Mouse (Mus musculus): ENCODE measurements around the gene Akap8. TPM values are rescaled to one million over a fixed set of nuclear protein-coding genes. Genes with fewer than 3 reads are reported as not detected.

Gene Akap8
- polyA plus RNA-seq, 1 experiment from 2014 or later: 114 TPM

Other genes starting within 250 kb of the Akap8 start
- 22.9 and 26.0 TPM in 2 replicates for gene Notch3, start 154.4 kb downstream of the Akap8 start, polyA plus RNA-seq (2016; fragmentation: Nextera tagmentation; extraction: Ambion mirVana)
- gene Ephx3, start 131.7 kb downstream of the Akap8 start, polyA plus RNA-seq (2016; fragmentation: Nextera tagmentation; extraction: Ambion mirVana): 0.21 and 0.24 TPM in 2 replicates
- gene Brd4, start 36.5 kb downstream of the Akap8 start, polyA plus RNA-seq (2016; fragmentation: Nextera tagmentation; extraction: Ambion mirVana): 113 and 134 TPM in 2 replicates
- gene Akap8l, start 29.4 kb upstream of the Akap8 start, polyA plus RNA-seq (2016; fragmentation: Nextera tagmentation; extraction: Ambion mirVana): 101 and 112 TPM in 2 replicates
- gene Wiz, start 68.2 kb upstream of the Akap8 start, polyA plus RNA-seq (2016; fragmentation: Nextera tagmentation; extraction: Ambion mirVana): 25.1 and 34.7 TPM in 2 replicates
- gene Rasal3, start 82.3 kb upstream of the Akap8 start, polyA plus RNA-seq (2016; fragmentation: Nextera tagmentation; extraction: Ambion mirVana): 0.75 and 1.0 TPM in 2 replicates
- not detected in 2 replicates for gene Pglyrp2, start 102.9 kb upstream of the Akap8 start, polyA plus RNA-seq (2016; fragmentation: Nextera tagmentation; extraction: Ambion mirVana)
- 0.52 and 0.54 TPM in 2 replicates for gene Cyp4f39, start 131.5 kb upstream of the Akap8 start, polyA plus RNA-seq (2016; fragmentation: Nextera tagmentation; extraction: Ambion mirVana)
- gene Cyp4f17, start 184.8 kb upstream of the Akap8 start, polyA plus RNA-seq (2016; fragmentation: Nextera tagmentation; extraction: Ambion mirVana): 8.0 and 8.9 TPM in 2 replicates
- 12.9 and 14.4 TPM in 2 replicates for gene Cyp4f16, start 215.3 kb upstream of the Akap8 start, polyA plus RNA-seq (2016; fragmentation: Nextera tagmentation; extraction: Ambion mirVana)